Mouse (Mus musculus) midbrain, embryonic 15.5 days (tissue): ENCODE data around the gene Olfr1489. TPM values are rescaled to one million over a fixed set of nuclear protein-coding genes. Genes with fewer than 3 reads are reported as not detected.
"Not testable (repeated sequence)": the region's sequence is repeated elsewhere in the genome, so short reads cannot be mapped to it uniquely, and the experiment has no call there.

ENCODE experiments used
- ATAC-seq: fragments of 200-750 bp; cut with Nextera tagmentation; replicated peaks from 2 replicates; pipeline ENCODE4 v1.8.0; 2017; ENCODE audit warnings: moderate TSS enrichment
- H3K27ac ChIP-seq: fragments of 300-500 bp; sonication (generic); 2 replicates; pipeline ENCODE4 v1.5.1; 2015; ENCODE audit warnings: mild to moderate bottlenecking, inconsistent platforms
- H3K27me3 ChIP-seq: fragments of 300-500 bp; sonication (generic); replicated peaks from 2 replicates; pipeline ENCODE4 v1.6.1; 2015; ENCODE audit warnings: inconsistent platforms
- H3K36me3 ChIP-seq: fragments of 300-500 bp; sonication (generic); replicated peaks from 2 replicates; pipeline ENCODE4 v1.6.1; 2015; ENCODE audit warnings: inconsistent platforms
- H3K4me1 ChIP-seq: fragments of 300-500 bp; sonication (generic); 2 replicates; pipeline ENCODE4 v1.6.1; 2015; ENCODE audit warnings: inconsistent platforms
- H3K4me2 ChIP-seq: fragments of 300-500 bp; sonication (generic); 2 replicates; pipeline ENCODE4 v1.6.1; 2015; ENCODE audit warnings: inconsistent platforms, mild to moderate bottlenecking, moderate library complexity
- H3K4me3 ChIP-seq: fragments of 300-500 bp; sonication (generic); 2 replicates; pipeline ENCODE4 v1.5.1; 2015; ENCODE audit warnings: mild to moderate bottlenecking, inconsistent platforms
- H3K9ac ChIP-seq: fragments of 300-500 bp; sonication (generic); 2 replicates; pipeline ENCODE4 v1.6.1; 2015; ENCODE audit warnings: mild to moderate bottlenecking, inconsistent platforms
- H3K9me3 ChIP-seq: fragments of 300-500 bp; sonication (generic); 2 replicates; pipeline ENCODE4 v1.6.1; 2016; ENCODE audit warnings: inconsistent platforms
- WGBS: fragments of 180-500 bp; shearing (Covaris S2); methylation state at CpG from one replicate; pipeline ENCODE4 v1.1.7; 2015; ENCODE audit warnings: mixed read lengths; 5-methylcytosine and 5-hydroxymethylcytosine counted together
- microRNA-seq: library from miRNA; unstranded; fragments of <30 nt; microRNA quantifications from one replicate; pipeline ENCODE4, GENCODE M21; 2016
- polyA plus RNA-seq: library from polyadenylated mRNA; unstranded; fragments of >200 nt; fragmentation: Nextera tagmentation; extraction: Ambion mirVana; gene quantifications from 2 replicates; pipeline ENCODE4 v1.2.1, GENCODE M21; 2015

Gene Olfr1489
- polyA plus RNA-seq = not detected in 2 replicates

DNA sequence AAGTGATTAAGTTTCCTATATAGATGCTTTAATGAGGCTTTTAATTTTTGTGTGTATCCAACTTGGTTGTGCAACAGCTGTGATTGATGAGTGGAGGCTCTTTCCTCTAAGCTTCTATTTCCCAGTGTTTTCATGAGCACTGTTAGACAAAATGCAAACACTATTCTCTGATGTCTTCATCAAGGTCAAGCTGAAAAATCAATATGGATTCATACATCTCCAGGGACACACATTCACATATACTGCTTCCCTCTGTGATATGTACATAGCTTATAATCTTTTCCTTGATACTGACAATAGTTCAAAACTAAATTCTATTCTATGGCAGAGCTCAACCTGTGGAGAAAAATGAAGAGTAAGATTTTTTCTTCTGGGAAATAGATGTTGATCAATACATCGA, at the start of gene Olfr1489:
Olfr1489 (plus strand) TSS at position 301 of the 400 bp plus-strand sequence.
- no peak for ATAC-seq
- Histone ChIP-seq H3K9me3 (no peaks in the 10 kb centered on the region; the same call in 1 of the 2 replicates), H3K36me3 (no peaks in the 10 kb centered on the region), H3K4me1 (no peaks in the 10 kb centered on the region), H3K9ac (no peak within 1 kb of the TSS), H3K4me3 (no peak within 1 kb of the TSS), H3K27ac (no peak within 1 kb of the TSS), H3K27me3 (no peaks in the 10 kb centered on the region), H3K4me2 (no peak within 1 kb of the TSS)
- 86% methylated on average over 1 of the region's 1 CpGs for WGBS

- H3K36me3 ChIP-seq = no peaks in the 10 kb centered on the region
- no peak within 1 kb of the TSS for H3K27ac ChIP-seq
- H3K27me3 ChIP-seq = no peaks in the 10 kb centered on the region
- H3K4me3 ChIP-seq = no peak within 1 kb of the TSS
- 92% methylated on average over 1 of the region's 1 CpGs for WGBS
- H3K4me2 ChIP-seq = no peak within 1 kb of the TSS
- H3K9ac ChIP-seq = no peak within 1 kb of the TSS
- H3K9me3 ChIP-seq = peaks cover 6% of the 10 kb centered on the region; the same call in 1 of the 2 replicates
- no peak for ATAC-seq
- no peaks in the 10 kb centered on the region for H3K4me1 ChIP-seq
Observed at GRCm38 (mm10) chr19:13583211-13583610, 48.2 kb upstream of the Olfr1489 start, which contains the start of gene Olfr1484. Olfr1484 (plus strand) TSS chr19:13583511.

- not testable (repeated sequence) for H3K36me3 ChIP-seq, ATAC-seq, H3K4me2 ChIP-seq, H3K9ac ChIP-seq, H3K27me3 ChIP-seq, H3K4me1 ChIP-seq, H3K27ac ChIP-seq, H3K4me3 ChIP-seq
- peaks cover 10% of the 10 kb centered on the region; the same call in 1 of the 2 replicates for H3K9me3 ChIP-seq
- 86% methylated on average over 2 of the region's 2 CpGs for WGBS
Observed at GRCm38 (mm10) chr19:13617075-13617474, 14.3 kb upstream of the Olfr1489 start, which contains the start of gene Olfr1487. Olfr1487 (plus strand) TSS chr19:13617375.

DNA sequence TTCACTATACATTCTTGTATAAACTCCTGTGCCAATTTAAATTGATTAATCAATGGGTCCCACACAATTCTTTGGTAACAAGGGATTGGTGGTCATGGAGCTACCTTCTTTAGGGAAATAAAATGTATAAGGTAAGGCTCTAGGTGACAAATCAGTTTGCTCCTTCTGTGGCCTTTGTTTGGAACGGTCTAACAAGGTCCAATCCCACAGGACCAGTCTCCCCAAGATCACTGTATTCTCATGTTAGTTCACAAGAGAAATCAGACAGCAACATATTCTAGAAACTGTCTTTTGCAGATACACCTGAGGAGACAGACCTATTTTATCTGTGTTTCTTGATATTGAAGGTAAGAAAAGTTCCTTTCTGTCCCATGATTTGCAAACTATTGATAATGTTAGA, 19.4 kb downstream of the Olfr1489 start, which contains the start of gene Olfr1490:
Olfr1490 (plus strand) TSS at position 301 of the 400 bp plus-strand sequence.
- 58% methylated on average over 1 of the region's 1 CpGs for WGBS
- Histone ChIP-seq H3K36me3 (no peaks in the 10 kb centered on the region), H3K27ac (no peak within 1 kb of the TSS), H3K4me1 (no peaks in the 10 kb centered on the region), H3K9me3 (no peaks in the 10 kb centered on the region), H3K27me3 (no peaks in the 10 kb centered on the region), H3K4me3 (no peak within 1 kb of the TSS), H3K9ac (no peak within 1 kb of the TSS), H3K4me2 (no peak within 1 kb of the TSS)
- ATAC-seq = no peak

Small RNAs within 50 kb of the gene (microRNA-seq; reads per million reads assigned to microRNA genes)
- gene Gm22323 (not detected), gene Gm23931 (not detected)

Other genes with a start within 250 kb of the Olfr1489 start
- gene Olfr1469, start 223.8 kb upstream of the Olfr1489 start, polyA plus RNA-seq = not detected in 2 replicates
- not detected in 2 replicates for gene Olfr1471, start 188.2 kb upstream of the Olfr1489 start, polyA plus RNA-seq
- not detected in 2 replicates for gene Olfr1472, start 175.5 kb upstream of the Olfr1489 start, polyA plus RNA-seq
- not detected in 2 replicates for gene Olfr1474, start 162.1 kb upstream of the Olfr1489 start, polyA plus RNA-seq
- gene Olfr1475, start 151.4 kb upstream of the Olfr1489 start, polyA plus RNA-seq = not detected in 2 replicates
- gene Olfr1477, start 131.1 kb upstream of the Olfr1489 start, polyA plus RNA-seq = not detected in 2 replicates
- gene Olfr1480, start 103.7 kb upstream of the Olfr1489 start, polyA plus RNA-seq = not detected in 2 replicates
- not detected in 2 replicates for gene Olfr1484, start 48.1 kb upstream of the Olfr1489 start, polyA plus RNA-seq
- not detected in 2 replicates for gene Olfr1487, start 14.2 kb upstream of the Olfr1489 start, polyA plus RNA-seq
- not detected in 2 replicates for gene Olfr1490, start 19.5 kb downstream of the Olfr1489 start, polyA plus RNA-seq
- gene Olfr1491, start 65.6 kb downstream of the Olfr1489 start, polyA plus RNA-seq = not detected in 2 replicates
- not detected in 2 replicates for gene Olfr1493-ps1, start 91.7 kb downstream of the Olfr1489 start, polyA plus RNA-seq
- not detected in 2 replicates for gene Olfr1494, start 108.1 kb downstream of the Olfr1489 start, polyA plus RNA-seq
- gene Olfr1495, start 133.0 kb downstream of the Olfr1489 start, polyA plus RNA-seq = not detected in 2 replicates
- not detected in 2 replicates for gene Olfr1496, start 146.3 kb downstream of the Olfr1489 start, polyA plus RNA-seq
- gene Olfr1497, start 166.6 kb downstream of the Olfr1489 start, polyA plus RNA-seq = not detected in 2 replicates
- not detected in 2 replicates for gene Olfr1499, start 187.8 kb downstream of the Olfr1489 start, polyA plus RNA-seq
- not detected in 2 replicates for gene Olfr1500, start 198.9 kb downstream of the Olfr1489 start, polyA plus RNA-seq
- gene Olfr1501, start 219.1 kb downstream of the Olfr1489 start, polyA plus RNA-seq = not detected in 2 replicates
- not detected in 2 replicates for gene Olfr1502, start 230.2 kb downstream of the Olfr1489 start, polyA plus RNA-seq